Mouse (Mus musculus) adrenal gland, adult 18-20 months (tissue): ENCODE measurements around the gene Hrh2. TPM values are rescaled to one million over a fixed set of nuclear protein-coding genes. Genes with fewer than 3 reads are reported as not detected.
A peak's percentile ranks its signal among the peaks of the same experiment; 100 is the strongest.

Source experiments
- DNase-seq, 2 experiments: peaks; one replicate each; pipeline ENCODE4 v3.0.0; 2021 to 2022; ENCODE audit warnings: low spot score in 2 of 2
- total RNA-seq, 2 experiments: library from RNA; stranded (reverse); gene quantifications; 1 replicate in 1 of 2; 2 replicates in 1 of 2; pipeline ENCODE4 v1.2.3; 2021

The Hrh2 gene
- total RNA-seq, 2 experiments from 2014 or later, result 0.13 to 0.42 TPM

GRCm38 (mm10) chr13:54215266-54215665 is 23.3 kb downstream of the Hrh2 start:
- DNase-seq, result no peak

GRCm38 (mm10) chr13:54215777-54216316 is 23.9 kb downstream of the Hrh2 start:
- no peak for DNase-seq

- no peak for DNase-seq
Measured at GRCm38 (mm10) chr13:54218341-54218740, 26.4 kb downstream of the Hrh2 start.

- no peak for DNase-seq
Measured at GRCm38 (mm10) chr13:54221631-54222179, 29.8 kb downstream of the Hrh2 start.

GRCm38 (mm10) chr13:54222921-54223769 is 31.2 kb downstream of the Hrh2 start:
- no peak for DNase-seq

GRCm38 (mm10) chr13:54227916-54228483 is 36.1 kb downstream of the Hrh2 start:
- peak; percentile 27 to 31 for DNase-seq

GRCm38 (mm10) chr13:54230081-54230480 is 38.2 kb downstream of the Hrh2 start:
- DNase-seq, result no peak

GRCm38 (mm10) chr13:54231868-54232267 is 39.9 kb downstream of the Hrh2 start:
- no peak for DNase-seq

- DNase-seq, result no peak
Measured at GRCm38 (mm10) chr13:54237512-54237911, 45.6 kb downstream of the Hrh2 start.

GRCm38 (mm10) chr13:54238585-54239323 is 46.8 kb downstream of the Hrh2 start:
- DNase-seq, result no peak

- DNase-seq, result peak; percentile 15 to 47
Measured at GRCm38 (mm10) chr13:54242380-54242779, 50.5 kb downstream of the Hrh2 start.

- DNase-seq, result no peak
Measured at GRCm38 (mm10) chr13:54245204-54245603, 53.3 kb downstream of the Hrh2 start.

GRCm38 (mm10) chr13:54247545-54247944 is 55.6 kb downstream of the Hrh2 start:
- peak; percentile 73 for DNase-seq

GRCm38 (mm10) chr13:54248436-54248995 is 56.6 kb downstream of the Hrh2 start:
- no peak for DNase-seq

- no peak for DNase-seq
Measured at GRCm38 (mm10) chr13:54249007-54249406, 57.1 kb downstream of the Hrh2 start.

- no peak for DNase-seq
Measured at GRCm38 (mm10) chr13:54250346-54250745, 58.4 kb downstream of the Hrh2 start.

- DNase-seq, result no peak
Measured at GRCm38 (mm10) chr13:54251541-54252225, 59.8 kb downstream of the Hrh2 start.

- DNase-seq, result no peak
Measured at GRCm38 (mm10) chr13:54257580-54258223, 65.8 kb downstream of the Hrh2 start.

- no peak for DNase-seq
Measured at GRCm38 (mm10) chr13:54258231-54258743, 66.4 kb downstream of the Hrh2 start.

- no peak for DNase-seq
Measured at GRCm38 (mm10) chr13:54260318-54260717, 68.4 kb downstream of the Hrh2 start.
